Mouse (Mus musculus) CH12.LX (cell line): ENCODE results near the gene Lhcgr.

Experiments used
- CHD1 ChIP-seq: IDR thresholded peaks from 2 replicates; pipeline ENCODE4 v1.6.1; 2012; ENCODE audit warnings: low read depth, low read length, improper control_type of control experiment, inconsistent platforms
- CTCF ChIP-seq, 2 experiments: IDR thresholded peaks in 1 of 2; conservative IDR thresholded peaks in 1 of 2; 2 replicates each; pipeline ENCODE4 v1.5.1; 2011 to 2012; ENCODE audit warnings: low read depth in 2 of 2, low read length in 2 of 2, improper control_type of control experiment in 1 of 2, inconsistent platforms in 1 of 2, mild to moderate bottlenecking in 1 of 2, moderate library complexity in 1 of 2
- E2F4 ChIP-seq: IDR thresholded peaks from 2 replicates; pipeline ENCODE4 v1.6.1; 2011; ENCODE audit warnings: low read depth, low read length, improper control_type of control experiment; ENCODE audit not compliant: insufficient replicate concordance
- EP300 ChIP-seq: IDR thresholded peaks from 2 replicates; pipeline ENCODE4 v1.6.1; 2011; ENCODE audit warnings: low read length, improper control_type of control experiment
- ETS1 ChIP-seq: conservative IDR thresholded peaks from 2 replicates; pipeline ENCODE4 v1.6.1; 2012; ENCODE audit warnings: low read depth, mild to moderate bottlenecking, inconsistent platforms, low read length, improper control_type of control experiment, moderate library complexity
- GABPA ChIP-seq: IDR thresholded peaks from 2 replicates; pipeline ENCODE4 v1.6.1; 2012; ENCODE audit warnings: low read depth, low read length, improper control_type of control experiment, inconsistent platforms; ENCODE audit not compliant: insufficient replicate concordance
- KAT2A ChIP-seq: IDR thresholded peaks from 2 replicates; pipeline ENCODE4 v1.6.1; 2012; ENCODE audit warnings: low read length, improper control_type of control experiment, inconsistent platforms; ENCODE audit not compliant: insufficient replicate concordance
- MAX ChIP-seq: IDR thresholded peaks from 2 replicates; pipeline ENCODE4 v1.6.1; 2011; ENCODE audit warnings: low read length, improper control_type of control experiment
- POLR2A ChIP-seq: IDR thresholded peaks from 2 replicates; pipeline ENCODE4 v1.6.1; 2011; ENCODE audit warnings: low read depth, mild to moderate bottlenecking, improper control_type of control experiment, low read length
- SMC3 ChIP-seq: IDR thresholded peaks from 2 replicates; pipeline ENCODE4 v1.6.1; 2011; ENCODE audit warnings: low read depth, low read length, improper control_type of control experiment
- TCF12 ChIP-seq: IDR thresholded peaks from 2 replicates; pipeline ENCODE4 v1.6.1; 2014; ENCODE audit warnings: low read depth, mild to moderate bottlenecking, inconsistent platforms, low read length, improper control_type of control experiment
- USF1 ChIP-seq: IDR thresholded peaks from 2 replicates; pipeline ENCODE4 v1.6.1; 2014; ENCODE audit warnings: low read depth, mild to moderate bottlenecking, inconsistent platforms, low read length, improper control_type of control experiment

DNA sequence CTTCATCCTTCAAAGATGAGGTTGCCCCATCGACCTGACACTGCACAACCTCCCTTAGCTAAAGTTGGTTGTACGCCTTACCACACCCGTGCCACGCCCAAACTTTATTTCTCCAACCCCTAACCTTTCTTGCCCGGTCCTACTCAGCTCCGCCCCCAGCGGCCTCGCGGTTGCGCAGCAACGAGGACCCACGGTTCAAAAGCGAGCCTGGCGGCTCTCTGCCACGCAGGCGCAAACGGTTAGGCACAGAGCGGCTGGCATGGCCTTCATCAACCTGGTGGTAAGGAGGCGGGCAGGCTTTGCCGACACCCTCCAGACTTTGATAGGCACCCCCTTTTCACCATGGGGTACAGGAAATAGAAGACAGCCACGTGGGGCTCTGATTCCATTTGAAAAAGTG is 123.3 kb downstream of the Lhcgr start, which contains the start of gene Gtf2a1l:
- no peak for TF ChIP-seq POLR2A
- TF ChIP-seq EP300, result no peak
- TF ChIP-seq ETS1, result no peak
- TF ChIP-seq CTCF (conservative IDR thresholded peaks at IDR 0.05 in 1 of 2, IDR thresholded peaks at IDR 0.05 in 1 of 2; ENCODE audit: low read depth in 2 of 2, low read length in 2 of 2), result no peak
- no peak for TF ChIP-seq CHD1
- TF ChIP-seq KAT2A, result no peak
- TF ChIP-seq USF1, result no peak
- no peak for TF ChIP-seq SMC3
- no peak for TF ChIP-seq GABPA
- no peak for TF ChIP-seq E2F4
- TF ChIP-seq MAX, result no peak
- no peak for TF ChIP-seq TCF12
